Mouse (Mus musculus): Measurements from ENCODE around the gene 4933415A04Rik. TPM values are rescaled to one million over a fixed set of nuclear protein-coding genes. Genes with fewer than 3 reads are reported as not detected.

The 4933415A04Rik gene
- 1 to 10 TPM; 2.1 to 2.5 TPM for total RNA-seq (2021)
- long read RNA-seq, experiment 1: 0 reads
- long read RNA-seq, experiment 2, partial matches to known transcripts: 0 of 1 reads
- long read RNA-seq, experiment 2, other reads (novel, unspliced or antisense): 0 of 1 reads

GRCm38 (mm10) chr11:43586324-43587090 is at the start of gene 4933415A04Rik:
Gene 4933415A04Rik, plus strand, starts transcription at chr11:43587040.
- peak; percentile 52 to 78 for DNase-seq (ENCODE audit: low spot score in 2 of 2)

- no peak for DNase-seq (ENCODE audit: low spot score in 2 of 2)
Measured at GRCm38 (mm10) chr11:43537074-43537473, 49.8 kb upstream of the 4933415A04Rik start.

GRCm38 (mm10) chr11:43539863-43540262 is 47.0 kb upstream of the 4933415A04Rik start:
- no peak for DNase-seq (ENCODE audit: low spot score in 2 of 2)

GRCm38 (mm10) chr11:43543711-43544466 is 43.0 kb upstream of the 4933415A04Rik start:
- DNase-seq (ENCODE audit: low spot score in 2 of 2): no peak

GRCm38 (mm10) chr11:43544819-43545218 is 42.0 kb upstream of the 4933415A04Rik start:
- no peak for DNase-seq (ENCODE audit: low spot score in 2 of 2)

GRCm38 (mm10) chr11:43545873-43546475 is 40.9 kb upstream of the 4933415A04Rik start:
- no peak for DNase-seq (ENCODE audit: low spot score in 2 of 2)

- DNase-seq (ENCODE audit: low spot score in 2 of 2): no peak
Measured at GRCm38 (mm10) chr11:43546678-43547077, 40.2 kb upstream of the 4933415A04Rik start.

- peak; percentile 71 to 75 for DNase-seq (ENCODE audit: low spot score in 2 of 2)
Measured at GRCm38 (mm10) chr11:43548148-43548547, 38.7 kb upstream of the 4933415A04Rik start.

- DNase-seq (ENCODE audit: low spot score in 2 of 2): no peak
Measured at GRCm38 (mm10) chr11:43548657-43549435, 38.0 kb upstream of the 4933415A04Rik start.

- no peak for DNase-seq (ENCODE audit: low spot score in 2 of 2)
Measured at GRCm38 (mm10) chr11:43549701-43550100, 37.1 kb upstream of the 4933415A04Rik start.

GRCm38 (mm10) chr11:43551756-43552155 is 35.1 kb upstream of the 4933415A04Rik start:
- DNase-seq (ENCODE audit: low spot score in 2 of 2): no peak

- DNase-seq (ENCODE audit: low spot score in 2 of 2): no peak
Measured at GRCm38 (mm10) chr11:43552675-43553074, 34.2 kb upstream of the 4933415A04Rik start.

GRCm38 (mm10) chr11:43556538-43556937 is 30.3 kb upstream of the 4933415A04Rik start:
- DNase-seq (ENCODE audit: low spot score in 2 of 2): no peak

- peak; percentile 66 to 81 for DNase-seq (ENCODE audit: low spot score in 2 of 2)
Measured at GRCm38 (mm10) chr11:43559515-43560292, 27.1 kb upstream of the 4933415A04Rik start.

- DNase-seq (ENCODE audit: low spot score in 2 of 2): no peak
Measured at GRCm38 (mm10) chr11:43563654-43564244, 23.1 kb upstream of the 4933415A04Rik start.

- no peak for DNase-seq (ENCODE audit: low spot score in 2 of 2)
Measured at GRCm38 (mm10) chr11:43565414-43565813, 21.4 kb upstream of the 4933415A04Rik start.

- no peak for DNase-seq (ENCODE audit: low spot score in 2 of 2)
Measured at GRCm38 (mm10) chr11:43565852-43566251, 21.0 kb upstream of the 4933415A04Rik start.

GRCm38 (mm10) chr11:43566696-43567095 is 20.1 kb upstream of the 4933415A04Rik start:
- no peak for DNase-seq (ENCODE audit: low spot score in 2 of 2)

GRCm38 (mm10) chr11:43568263-43568662 is 18.6 kb upstream of the 4933415A04Rik start:
- no peak for DNase-seq (ENCODE audit: low spot score in 2 of 2)

GRCm38 (mm10) chr11:43569188-43569587 is 17.7 kb upstream of the 4933415A04Rik start:
- DNase-seq (ENCODE audit: low spot score in 2 of 2): no peak
